Mouse (Mus musculus) myocyte (in vitro differentiated cells): ENCODE data around the gene Zcchc9. TPM values are rescaled to one million over a fixed set of nuclear protein-coding genes. Genes with fewer than 3 reads are reported as not detected.

ENCODE experiments used
- H3K27me3 ChIP-seq: one replicate; pipeline ENCODE4 v1.6.1; 2011; ENCODE audit not compliant: control insufficient read depth, insufficient read depth, insufficient read length
- H3K36me3 ChIP-seq: one replicate; pipeline ENCODE4 v1.6.1; 2011; ENCODE audit not compliant: control insufficient read depth, insufficient read depth
- H3K4me2 ChIP-seq: one replicate; pipeline ENCODE4 v1.6.1; 2011; ENCODE audit warnings: low read depth, control low read depth
- H3K4me3 ChIP-seq: one replicate; pipeline ENCODE4 v1.5.1; 2011; ENCODE audit warnings: mild to moderate bottlenecking, control low read depth, moderate library complexity
- H3K79me2 ChIP-seq: one replicate; pipeline ENCODE4 v1.6.1; 2011; ENCODE audit not compliant: control insufficient read depth, insufficient read depth
- H3ac ChIP-seq: one replicate; pipeline ENCODE4 v1.6.1; 2011; ENCODE audit not compliant: control insufficient read depth, insufficient read length
- CEBPB ChIP-seq: IDR thresholded peaks from 2 replicates; pipeline ENCODE4 v1.6.1; 2011; ENCODE audit warnings: mild to moderate bottlenecking, moderate library complexity; ENCODE audit not compliant: poor library complexity, insufficient read depth, severe bottlenecking
- E2F4 ChIP-seq: IDR thresholded peaks from one replicate; pipeline ENCODE4 v1.6.1; 2011; ENCODE audit warnings: mild to moderate bottlenecking, control low read depth, moderate library complexity; ENCODE audit not compliant: insufficient read depth
- MAX ChIP-seq: IDR thresholded peaks from one replicate; pipeline ENCODE4 v1.6.1; 2011; ENCODE audit warnings: low read depth, mild to moderate bottlenecking, control low read depth
- MYOD1 ChIP-seq, 3 experiments: IDR thresholded peaks; one replicate each; pipeline ENCODE4 v1.6.1; 2011; ENCODE audit warnings: control low read depth in 2 of 3, low read depth in 2 of 3, mild to moderate bottlenecking in 2 of 3, moderate library complexity in 1 of 3; ENCODE audit not compliant: insufficient read length in 2 of 3, control insufficient read depth in 1 of 3
- MYOG ChIP-seq, 3 experiments: IDR thresholded peaks; one replicate each; pipeline ENCODE4 v1.6.1; 2011; ENCODE audit warnings: control low read depth in 2 of 3, low read depth in 2 of 3, mild to moderate bottlenecking in 2 of 3; ENCODE audit not compliant: insufficient read length in 2 of 3, control insufficient read depth in 1 of 3, insufficient read depth in 1 of 3
- POLR2A ChIP-seq: IDR thresholded peaks from one replicate; pipeline ENCODE4 v1.6.1; 2011; ENCODE audit warnings: low read depth, mild to moderate bottlenecking, control low read depth, moderate library complexity; ENCODE audit not compliant: insufficient read length
- POLR2AphosphoS2 ChIP-seq: IDR thresholded peaks from one replicate; pipeline ENCODE4 v1.6.1; 2011; ENCODE audit warnings: low read depth, control low read depth; ENCODE audit not compliant: insufficient read length
- REST ChIP-seq: IDR thresholded peaks from one replicate; pipeline ENCODE4 v1.6.1; 2011; ENCODE audit warnings: mild to moderate bottlenecking, control low read depth, moderate library complexity; ENCODE audit not compliant: insufficient read depth, insufficient read length
- SRF ChIP-seq: IDR thresholded peaks from one replicate; pipeline ENCODE4 v1.6.1; 2011; ENCODE audit warnings: low read depth; ENCODE audit not compliant: control insufficient read depth, insufficient read length
- TCF12 ChIP-seq: IDR thresholded peaks from one replicate; pipeline ENCODE4 v1.6.1; 2011; ENCODE audit warnings: mild to moderate bottlenecking, control low read depth; ENCODE audit not compliant: poor library complexity, insufficient read depth, severe bottlenecking
- TCF3 ChIP-seq: IDR thresholded peaks from one replicate; pipeline ENCODE4 v1.6.1; 2011; ENCODE audit warnings: low read depth, control low read depth; ENCODE audit not compliant: insufficient read length
- USF1 ChIP-seq: IDR thresholded peaks from one replicate; pipeline ENCODE4 v1.6.1; 2011; ENCODE audit warnings: low read depth, mild to moderate bottlenecking, control low read depth, moderate library complexity
- polyA plus RNA-seq: library from polyadenylated mRNA; unstranded; fragments of >200 nt; fragmentation: generic; extraction: Trizol; gene quantifications from one replicate; pipeline ENCODE4 v1.2.1, GENCODE M21; 2012; ENCODE audit warnings: missing spikeins

The Zcchc9 gene
- polyA plus RNA-seq, 1 experiment, result 12.1 TPM

GRCm38 (mm10) chr13:91823735-91824134, 16.2 kb upstream of the Zcchc9 start:
- H3K4me2 ChIP-seq, result no peak overlapping the region
- no peaks in the 10 kb centered on the region for H3K27me3 ChIP-seq
- no peaks in the 10 kb centered on the region for H3K36me3 ChIP-seq
- H3K4me3 ChIP-seq, result no peak overlapping the region
- no peaks in the 10 kb centered on the region for H3K79me2 ChIP-seq
- no peak for TF ChIP-seq USF1
- no peak for TF ChIP-seq MYOD1 (IDR thresholded peaks at IDR 0.05; ENCODE audit: control insufficient read depth in 1 of 3, insufficient read length in 2 of 3, low read depth in 2 of 3)
- TF ChIP-seq MYOG (IDR thresholded peaks at IDR 0.05; ENCODE audit: control insufficient read depth in 1 of 3, insufficient read depth in 1 of 3, insufficient read length in 2 of 3, low read depth in 2 of 3), result no peak
- no peak for TF ChIP-seq TCF12
- TF ChIP-seq TCF3, result no peak
- H3ac ChIP-seq, result no peak overlapping the region

- no peaks in the 10 kb centered on the region for H3K27me3 ChIP-seq
- H3K79me2 ChIP-seq, result no peaks in the 10 kb centered on the region
- no peak overlapping the region for H3K4me2 ChIP-seq
- no peak overlapping the region for H3K4me3 ChIP-seq
- no peak overlapping the region for H3ac ChIP-seq
- no peaks in the 10 kb centered on the region for H3K36me3 ChIP-seq
- TF ChIP-seq TCF3 (no peak), TCF12 (no peak), POLR2A (no peak), E2F4 (no peak), SRF (no peak), POLR2AphosphoS2 (no peak)
Measured at GRCm38 (mm10) chr13:91814670-91815069, 7.2 kb upstream of the Zcchc9 start.

DNA sequence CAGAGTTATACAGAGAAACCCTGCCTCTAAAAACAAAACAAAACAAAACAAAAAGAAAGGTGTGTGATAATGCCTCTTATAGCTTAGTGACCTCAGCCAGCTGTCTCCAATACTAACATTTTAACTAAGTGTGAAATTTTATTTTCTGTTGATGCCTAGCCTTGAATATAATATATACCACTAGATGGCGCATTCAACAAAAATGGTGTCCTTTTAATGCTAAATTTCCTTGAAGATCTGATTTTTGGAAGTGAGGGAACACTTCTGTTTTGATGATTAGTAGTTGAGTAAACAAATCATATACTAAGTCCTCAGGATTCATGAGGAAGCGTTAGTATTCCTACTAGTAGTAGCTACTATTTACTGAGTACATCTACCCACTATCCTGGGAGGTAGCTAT, 2.0 kb upstream of the Zcchc9 start:
- Histone ChIP-seq H3K27me3 (no peaks in the 10 kb centered on the region), H3K4me2 (no peak overlapping the region), H3ac (no peak overlapping the region), H3K36me3 (peaks cover 14% of the 10 kb centered on the region), H3K79me2 (peaks cover 29% of the 10 kb centered on the region), H3K4me3 (no peak overlapping the region)
- TF ChIP-seq MAX, result no peak
- no peak for TF ChIP-seq TCF12
- no peak for TF ChIP-seq MYOG (IDR thresholded peaks at IDR 0.05; ENCODE audit: control insufficient read depth in 1 of 3, insufficient read depth in 1 of 3, insufficient read length in 2 of 3, low read depth in 2 of 3)

GRCm38 (mm10) chr13:91807874-91808575, 520 bp upstream of the Zcchc9 start:
- TF ChIP-seq POLR2AphosphoS2, result no peak
- TF ChIP-seq TCF3, result no peak
- TF ChIP-seq CEBPB, result no peak
- no peak for TF ChIP-seq POLR2A
- no peak for TF ChIP-seq MAX
- TF ChIP-seq MYOG (IDR thresholded peaks at IDR 0.05; ENCODE audit: control insufficient read depth in 1 of 3, insufficient read depth in 1 of 3, insufficient read length in 2 of 3, low read depth in 2 of 3), result no peak
- no peak for TF ChIP-seq REST
- TF ChIP-seq SRF, result no peak
- TF ChIP-seq MYOD1 (IDR thresholded peaks at IDR 0.05; ENCODE audit: control insufficient read depth in 1 of 3, insufficient read length in 2 of 3, low read depth in 2 of 3), result no peak
- no peak for TF ChIP-seq E2F4
- TF ChIP-seq USF1, result no peak
- TF ChIP-seq TCF12, result no peak
- Histone ChIP-seq H3ac (peak overlapping the region; percentile 38), H3K27me3 (no peaks in the 10 kb centered on the region), H3K4me3 (peak overlapping the region; percentile 91), H3K4me2 (peak overlapping the region; percentile 96), H3K36me3 (peaks cover 18% of the 10 kb centered on the region), H3K79me2 (peaks cover 34% of the 10 kb centered on the region)

GRCm38 (mm10) chr13:91801726-91802125, 5.8 kb downstream of the Zcchc9 start:
- H3K4me2 ChIP-seq, result no peak overlapping the region
- H3K27me3 ChIP-seq, result no peaks in the 10 kb centered on the region
- H3K36me3 ChIP-seq, result peaks cover 56% of the 10 kb centered on the region
- no peak overlapping the region for H3K4me3 ChIP-seq
- peaks cover 31% of the 10 kb centered on the region for H3K79me2 ChIP-seq
- H3ac ChIP-seq, result no peak overlapping the region
- TF ChIP-seq TCF3, result no peak
- no peak for TF ChIP-seq SRF
